Mouse (Mus musculus): ENCODE measurements around the gene Cox8b. TPM values are rescaled to one million over a fixed set of nuclear protein-coding genes. Genes with fewer than 3 reads are reported as not detected.
"Not testable (repeated sequence)": the region's sequence is repeated elsewhere in the genome, so short reads cannot be mapped to it uniquely, and the experiment has no call there.

The Cox8b gene
- total RNA-seq, 1 experiment from 2014 or later = 3,145 TPM

DNA sequence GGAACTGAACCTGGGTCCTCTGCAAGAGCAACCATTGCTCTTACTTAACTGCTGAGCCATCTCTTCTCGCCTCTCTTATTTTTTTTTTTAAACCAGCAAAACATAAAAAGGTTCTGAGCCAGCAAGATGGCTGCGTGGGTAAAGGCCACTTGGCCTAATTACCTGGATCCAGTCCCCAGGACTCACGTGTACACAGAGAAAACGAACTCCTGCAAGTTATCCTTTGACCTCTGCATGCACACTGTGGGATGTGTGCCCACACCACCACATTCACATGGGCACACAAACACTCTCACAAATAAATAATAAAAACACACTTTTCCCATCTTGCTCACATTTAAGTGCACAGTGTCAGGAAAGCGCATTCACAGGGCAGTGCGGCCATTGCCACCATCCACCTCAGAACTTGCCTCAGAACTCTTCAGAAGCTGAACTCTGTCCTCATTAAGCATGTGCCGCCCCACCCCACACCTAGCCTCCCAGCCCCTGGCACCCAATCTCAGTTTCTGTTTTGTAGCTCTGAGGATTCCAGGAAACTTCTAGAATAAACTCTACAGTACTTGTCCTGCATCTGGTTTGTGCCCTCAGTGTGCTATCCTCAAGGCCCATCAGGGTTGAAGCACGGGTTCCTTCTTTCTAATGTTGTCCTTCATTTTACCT, 13.9 kb upstream of the Cox8b start:
- DNase-seq = no peak

DNA sequence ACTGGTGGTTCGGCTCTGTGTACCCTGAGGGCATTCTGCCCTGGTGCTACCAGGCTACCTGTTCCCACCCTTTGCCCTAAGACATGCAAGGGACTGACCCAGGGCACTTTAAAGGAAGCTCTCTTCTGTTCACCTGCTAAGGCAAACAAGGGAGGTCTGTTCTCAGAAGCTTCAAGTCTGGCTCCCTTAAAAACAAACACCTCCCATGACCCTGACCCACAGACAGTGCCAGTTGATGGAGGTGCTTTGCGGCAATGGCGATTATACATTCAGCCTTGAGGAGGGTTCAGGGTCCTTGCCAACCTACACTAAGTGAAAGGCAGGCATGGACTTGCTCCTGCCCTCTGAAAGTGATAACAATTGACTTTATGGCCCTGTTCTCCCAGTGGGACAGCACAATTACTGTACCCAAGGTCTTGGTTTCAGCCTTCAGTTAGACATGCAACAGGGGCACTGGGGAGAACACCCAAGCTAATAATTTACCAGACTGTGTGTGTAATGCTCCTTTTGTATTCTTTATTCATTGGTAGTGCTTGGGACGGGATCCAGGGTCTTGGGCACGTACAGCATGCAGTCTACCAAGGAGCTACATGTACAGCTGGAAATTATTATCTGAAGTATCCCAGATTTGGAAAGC, 12.7 kb upstream of the Cox8b start:
- no peak for DNase-seq

DNA sequence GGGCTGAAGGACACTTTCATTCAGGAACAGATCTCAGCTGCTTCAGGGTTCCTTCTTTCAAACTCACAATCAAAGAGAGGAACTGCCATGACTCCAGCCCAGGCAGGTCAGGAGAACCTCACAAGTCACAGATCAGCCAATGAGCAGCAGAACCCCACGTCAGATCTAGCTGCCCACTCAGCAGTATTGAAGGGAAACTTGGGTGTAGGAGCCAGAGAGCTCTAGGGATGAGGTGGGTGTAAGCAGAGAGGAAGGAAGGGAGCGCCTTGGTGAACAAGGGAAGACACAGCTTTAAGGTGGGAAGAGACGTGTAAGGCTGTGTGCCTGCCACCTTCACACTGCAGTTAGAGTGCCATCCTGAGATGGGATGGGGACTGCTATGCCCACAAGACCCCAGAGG, 12.0 kb upstream of the Cox8b start:
- DNase-seq = no peak

DNA sequence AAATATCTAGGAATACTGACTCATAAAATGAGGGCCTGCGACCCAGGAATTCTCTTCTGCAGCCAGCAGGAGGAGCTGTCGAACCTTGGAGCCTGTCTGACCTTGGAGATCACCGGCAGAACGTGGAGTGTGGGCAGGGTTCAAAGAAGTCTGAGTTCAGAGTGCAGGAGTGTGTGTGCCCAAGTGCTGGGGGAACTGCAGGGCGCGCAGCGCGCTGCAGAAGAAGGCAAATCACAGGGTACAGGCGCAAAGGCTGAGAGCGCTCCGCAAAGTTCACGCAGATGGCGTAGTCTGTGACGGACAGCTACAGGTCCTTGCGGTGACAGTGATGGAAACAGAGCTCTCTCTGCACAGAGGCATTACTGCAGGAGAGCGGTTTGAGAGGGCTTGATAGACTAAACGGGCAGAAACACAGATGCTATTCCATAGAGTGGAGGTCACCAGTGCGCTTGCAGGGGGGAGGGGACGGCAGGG, 8.4 kb upstream of the Cox8b start:
- DNase-seq = peak; percentile 91

GRCm38 (mm10) chr7:140908181-140908580, 7.9 kb upstream of the Cox8b start:
- no peak for DNase-seq

DNA sequence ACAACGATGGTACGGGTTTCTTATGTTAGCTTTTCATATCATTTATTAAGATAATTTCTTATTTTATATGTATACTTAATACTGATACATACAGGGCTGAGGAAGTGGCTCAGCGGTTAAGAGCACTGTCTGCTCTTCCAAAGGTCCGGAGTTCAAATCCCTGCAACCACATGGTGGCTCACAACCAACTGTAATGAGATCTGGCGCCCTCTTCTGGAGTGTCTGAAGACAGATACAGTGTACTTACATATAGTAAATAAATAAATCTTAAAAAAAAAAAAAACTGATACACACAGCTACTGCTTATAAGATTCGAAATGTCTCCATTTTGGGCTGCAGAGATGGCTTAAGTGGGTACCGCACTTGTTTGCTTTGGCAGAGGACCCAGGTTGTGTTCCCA, 7.5 kb upstream of the Cox8b start:
- DNase-seq = no peak

DNA sequence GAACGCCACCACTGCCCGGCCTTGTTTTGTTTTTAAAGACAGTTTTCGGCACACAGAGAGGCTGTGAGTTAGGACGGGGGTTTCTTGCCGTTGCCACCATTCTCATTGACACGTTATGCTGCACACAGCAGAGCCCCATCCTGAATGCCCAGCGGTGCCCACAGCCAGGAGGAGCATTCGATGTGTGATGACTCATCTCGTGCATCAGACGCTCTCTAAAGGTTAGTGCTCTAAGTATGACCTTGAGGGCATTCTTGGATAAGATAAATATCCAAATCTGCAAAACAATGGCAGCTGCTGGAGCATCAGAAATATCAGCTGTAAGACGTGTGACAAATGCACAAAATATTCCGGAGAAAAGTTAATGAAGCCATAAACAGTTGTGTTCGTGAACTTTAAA, 6.9 kb upstream of the Cox8b start:
- peak; percentile 69 for DNase-seq

- no peak for DNase-seq
These were observed 5.4 kb upstream of the Cox8b start for GRCm38 (mm10) chr7:140905642-140906081.

GRCm38 (mm10) chr7:140903212-140903611, 3.0 kb upstream of the Cox8b start:
- DNase-seq = peak; percentile 85

- peak; percentile 75 for DNase-seq
These were observed 2.0 kb upstream of the Cox8b start for GRCm38 (mm10) chr7:140902036-140902875.

GRCm38 (mm10) chr7:140899121-140899520, 1.1 kb downstream of the Cox8b start:
- DNase-seq = peak; percentile 66

GRCm38 (mm10) chr7:140897863-140898262, 2.4 kb downstream of the Cox8b start:
- DNase-seq = no peak

DNA sequence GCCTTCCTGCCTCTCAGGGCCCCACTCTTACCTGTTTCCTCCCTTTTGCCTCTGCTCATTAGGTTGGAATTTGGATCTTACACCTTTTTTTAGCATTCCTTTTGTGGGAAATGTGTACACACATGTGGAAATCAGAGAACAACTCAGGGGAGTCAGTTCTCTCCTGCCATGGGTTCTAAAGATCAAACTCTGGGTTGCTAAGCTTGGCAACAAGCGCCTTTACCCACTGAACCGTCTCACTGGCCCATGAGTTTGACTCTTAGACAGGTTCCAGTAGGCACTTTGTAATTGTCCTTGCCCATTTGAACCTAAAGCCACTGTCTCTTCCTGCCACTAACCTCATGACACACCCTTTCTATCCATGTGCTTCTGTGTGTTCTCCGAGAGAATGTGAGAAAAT, 5.6 kb downstream of the Cox8b start:
- no peak for DNase-seq

GRCm38 (mm10) chr7:140894031-140894430, 6.2 kb downstream of the Cox8b start:
- DNase-seq = no peak

GRCm38 (mm10) chr7:140890636-140891035, 9.6 kb downstream of the Cox8b start:
- DNase-seq = not testable (repeated sequence)

DNA sequence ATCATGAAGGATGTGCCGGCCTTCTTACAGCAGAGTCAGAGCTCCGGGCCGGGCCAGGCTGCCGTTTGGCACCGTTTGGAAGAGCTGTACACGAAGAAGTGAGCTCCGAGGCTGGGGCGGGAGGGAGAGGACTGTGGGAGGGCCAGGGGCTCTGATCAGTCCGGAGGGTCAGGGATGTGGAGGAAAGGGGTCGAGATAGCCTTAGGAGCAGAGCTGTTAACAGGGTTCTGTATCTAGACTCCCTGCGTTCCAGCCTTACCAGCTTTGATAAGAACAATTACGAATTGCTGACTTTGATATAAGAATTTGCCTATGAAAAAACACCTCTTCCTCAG, 17.8 kb downstream of the Cox8b start:
- DNase-seq = no peak

- DNase-seq = peak; percentile 97
These were observed 18.4 kb downstream of the Cox8b start, which contains the start of the genes Psmd13 and Sirt3 for GRCm38 (mm10) chr7:140881696-140882468. Gene Psmd13 (plus strand): TSS chr7:140881968. Gene Sirt3 (minus strand): TSS chr7:140882309.

- no peak for DNase-seq
These were observed 19.3 kb downstream of the Cox8b start for GRCm38 (mm10) chr7:140880865-140881515.

- no peak for DNase-seq
These were observed 19.8 kb downstream of the Cox8b start for GRCm38 (mm10) chr7:140880419-140880818.

DNA sequence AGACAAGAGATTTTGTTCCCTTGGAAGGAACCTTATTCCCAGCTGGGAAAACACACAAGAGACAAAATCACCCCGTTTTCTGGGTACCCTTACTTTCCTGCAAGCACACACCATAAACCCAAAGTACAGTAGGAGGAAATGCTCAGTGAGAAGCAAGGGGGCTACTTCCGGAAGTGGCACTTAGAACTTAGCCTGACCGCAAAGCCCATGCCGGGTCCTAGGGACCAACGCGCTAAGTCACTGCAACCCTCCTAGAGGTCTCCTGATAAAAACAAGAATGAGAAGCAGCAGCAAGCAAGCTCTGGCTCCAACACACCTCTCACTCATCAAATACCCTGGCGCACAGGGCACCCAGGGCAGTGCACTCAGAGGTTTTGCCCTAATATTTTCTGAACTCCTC, 20.9 kb downstream of the Cox8b start:
- DNase-seq = no peak

DNA sequence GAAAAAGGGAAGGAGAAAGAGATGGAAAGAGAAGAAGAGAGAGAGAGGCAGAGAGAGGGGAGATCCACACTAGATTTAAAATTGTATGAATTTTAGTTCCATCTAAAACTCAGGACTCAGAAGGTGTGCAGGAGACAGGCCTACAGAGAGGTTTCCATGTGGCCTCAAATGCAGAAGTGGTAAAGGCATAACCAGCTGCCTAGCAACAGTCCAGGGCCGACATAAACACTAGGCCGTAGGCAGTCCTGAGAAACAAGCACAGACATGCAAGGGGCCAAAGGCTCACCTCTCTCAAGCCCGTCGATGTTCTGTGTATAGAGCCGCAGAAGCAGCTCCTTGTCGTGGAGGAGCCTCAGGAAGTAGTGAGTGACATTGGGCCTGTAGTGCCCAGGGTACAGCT, 22.9 kb downstream of the Cox8b start:
- DNase-seq = no peak

GRCm38 (mm10) chr7:140874224-140874623, 26.0 kb downstream of the Cox8b start:
- DNase-seq = no peak
